Mouse (Mus musculus) MEL (cell line): ENCODE measurements at regions not wholly inside any gene's neighbourhood (a gene's known extent, or its start where the extent isn't known, plus 50 kb on each side); places are given as distances from the start of the nearest gene placed in this dataset.

Source experiments
- DNase-seq: peaks from one replicate; pipeline ENCODE4 v3.0.0; 2011; ENCODE audit warnings: low read depth, low spot score
- H3K27ac ChIP-seq: 2 replicates; pipeline ENCODE4 v1.5.1; 2012; ENCODE audit warnings: low read depth, mild to moderate bottlenecking, control low read depth, low read length, moderate library complexity; ENCODE audit not compliant: control insufficient read depth
- H3K27me3 ChIP-seq, 2 experiments: fragments of 150-350 bp in 1 of 2; sonication (generic) in 1 of 2; 2 replicates each; pipeline ENCODE4 v1.6.1; 2012; ENCODE audit warnings: low read length in 2 of 2, mild to moderate bottlenecking in 2 of 2, improper control_type of control experiment in 1 of 2, moderate library complexity in 1 of 2; ENCODE audit not compliant: insufficient read depth in 2 of 2, control insufficient read depth in 1 of 2
- H3K36me3 ChIP-seq, 2 experiments: 2 replicates each; pipeline ENCODE4 v1.6.1; 2012 to 2014; ENCODE audit warnings: low read length in 2 of 2, improper control_type of control experiment in 1 of 2, inconsistent platforms in 1 of 2, mild to moderate bottlenecking in 1 of 2; ENCODE audit not compliant: insufficient read depth in 2 of 2, control insufficient read depth in 1 of 2
- H3K4me1 ChIP-seq, 2 experiments: fragments of 150-350 bp in 1 of 2; sonication (generic) in 1 of 2; 2 replicates each; pipeline ENCODE4 v1.6.1; 2012; ENCODE audit warnings: low read length in 2 of 2, improper control_type of control experiment in 1 of 2, mild to moderate bottlenecking in 1 of 2; ENCODE audit not compliant: insufficient read depth in 2 of 2, control insufficient read depth in 1 of 2
- H3K4me3 ChIP-seq, 2 experiments: fragments of 150-350 bp in 1 of 2; sonication (generic) in 1 of 2; 2 replicates each; pipeline ENCODE4 v1.5.1; 2012; ENCODE audit warnings: low read depth in 2 of 2, low read length in 2 of 2, mild to moderate bottlenecking in 2 of 2, moderate library complexity in 2 of 2, control low read depth in 1 of 2, improper control_type of control experiment in 1 of 2; ENCODE audit not compliant: control insufficient read depth in 1 of 2, insufficient read depth in 1 of 2
- H3K79me2 ChIP-seq: 2 replicates; pipeline ENCODE4 v1.6.1; 2012; ENCODE audit warnings: mild to moderate bottlenecking, low read length, moderate library complexity; ENCODE audit not compliant: control insufficient read depth, poor library complexity, insufficient read depth
- H3K9ac ChIP-seq: 2 replicates; pipeline ENCODE4 v1.6.1; 2012; ENCODE audit warnings: low read depth, mild to moderate bottlenecking, control low read depth, low read length, moderate library complexity; ENCODE audit not compliant: control insufficient read depth, poor library complexity, severe bottlenecking
- H3K9me3 ChIP-seq: fragments of 150-350 bp; sonication (generic); replicated peaks from 2 replicates; pipeline ENCODE4 v1.6.1; 2012; ENCODE audit warnings: mild to moderate bottlenecking, low read length, improper control_type of control experiment, moderate library complexity; ENCODE audit not compliant: insufficient read depth
- CHD2 ChIP-seq: IDR thresholded peaks from 2 replicates; pipeline ENCODE4 v1.6.1; 2011; ENCODE audit warnings: low read length, improper control_type of control experiment
- CTCF ChIP-seq, 3 experiments: IDR thresholded peaks in 2 of 3; conservative IDR thresholded peaks in 1 of 3; 2 replicates each; pipeline ENCODE4 v1.5.1; 2011 to 2012; ENCODE audit warnings: low read length in 3 of 3, low read depth in 2 of 3, mild to moderate bottlenecking in 2 of 3, improper control_type of control experiment in 1 of 3, inconsistent platforms in 1 of 3, mixed read lengths in 1 of 3, moderate library complexity in 1 of 3; ENCODE audit not compliant: control insufficient read depth in 1 of 3, insufficient read depth in 1 of 3, poor library complexity in 1 of 3, severe bottlenecking in 1 of 3
- EP300 ChIP-seq, 2 experiments: IDR thresholded peaks; 2 replicates each; pipeline ENCODE4 v1.6.1; 2011; ENCODE audit warnings: improper control_type of control experiment in 2 of 2, low read length in 2 of 2, low read depth in 1 of 2, mild to moderate bottlenecking in 1 of 2
- ETS1 ChIP-seq: IDR thresholded peaks from 2 replicates; pipeline ENCODE4 v1.6.1; 2012; ENCODE audit warnings: low read depth, mild to moderate bottlenecking, inconsistent platforms, low read length, improper control_type of control experiment, moderate library complexity
- GABPA ChIP-seq: IDR thresholded peaks from 2 replicates; pipeline ENCODE4 v1.6.1; 2012; ENCODE audit warnings: low read depth, mild to moderate bottlenecking, inconsistent platforms, low read length, improper control_type of control experiment, moderate library complexity
- HCFC1 ChIP-seq: IDR thresholded peaks from 2 replicates; pipeline ENCODE4 v1.6.1; 2012; ENCODE audit warnings: low read depth, mild to moderate bottlenecking, inconsistent platforms, low read length, improper control_type of control experiment, moderate library complexity
- JUND ChIP-seq: IDR thresholded peaks from 2 replicates; pipeline ENCODE4 v1.6.1; 2011; ENCODE audit warnings: low read depth, mild to moderate bottlenecking, improper control_type of control experiment, low read length
- KAT2A ChIP-seq: conservative IDR thresholded peaks from 2 replicates; pipeline ENCODE4 v1.6.1; 2012; ENCODE audit warnings: low read depth, low read length, improper control_type of control experiment, inconsistent platforms
- MEF2A ChIP-seq: IDR thresholded peaks from 2 replicates; pipeline ENCODE4 v1.6.1; 2014; ENCODE audit warnings: low read depth, mild to moderate bottlenecking, inconsistent platforms, low read length, improper control_type of control experiment; ENCODE audit not compliant: poor library complexity, insufficient replicate concordance, severe bottlenecking; ENCODE audit errors: extremely low read depth
- MXI1 ChIP-seq: IDR thresholded peaks from 2 replicates; pipeline ENCODE4 v1.6.1; 2011; ENCODE audit warnings: mild to moderate bottlenecking, low read depth, low read length, improper control_type of control experiment
- MYB ChIP-seq: IDR thresholded peaks from 2 replicates; pipeline ENCODE4 v1.6.1; 2011; ENCODE audit warnings: mild to moderate bottlenecking, low read depth, low read length, improper control_type of control experiment
- NELFE ChIP-seq: IDR thresholded peaks from 2 replicates; pipeline ENCODE4 v1.6.1; 2011; ENCODE audit warnings: low read depth, low read length, improper control_type of control experiment
- POLR2A ChIP-seq, 2 experiments: IDR thresholded peaks; 2 replicates each; pipeline ENCODE4 v1.6.1; 2011 to 2012; ENCODE audit warnings: low read length in 2 of 2, mild to moderate bottlenecking in 2 of 2, control low read depth in 1 of 2, improper control_type of control experiment in 1 of 2, low read depth in 1 of 2, moderate library complexity in 1 of 2; ENCODE audit not compliant: control insufficient read depth in 1 of 2, insufficient read depth in 1 of 2, poor library complexity in 1 of 2
- SIN3A ChIP-seq: IDR thresholded peaks from 2 replicates; pipeline ENCODE4 v1.6.1; 2012; ENCODE audit warnings: low read length, improper control_type of control experiment, inconsistent platforms
- TBP ChIP-seq: IDR thresholded peaks from 2 replicates; pipeline ENCODE4 v1.8.0; 2011; ENCODE audit warnings: low read depth, low read length, improper control_type of control experiment
- UBTF ChIP-seq: IDR thresholded peaks from 2 replicates; pipeline ENCODE4 v1.6.1; 2012; ENCODE audit warnings: low read depth, mild to moderate bottlenecking, inconsistent platforms, low read length, improper control_type of control experiment, moderate library complexity, borderline replicate concordance; ENCODE audit not compliant: insufficient read depth
- ZC3H11A ChIP-seq: IDR thresholded peaks from 2 replicates; pipeline ENCODE4 v1.6.1; 2012; ENCODE audit warnings: low read depth, mild to moderate bottlenecking, inconsistent platforms, low read length, improper control_type of control experiment
- ZKSCAN1 ChIP-seq: IDR thresholded peaks from 2 replicates; pipeline ENCODE4 v1.6.1; 2012; ENCODE audit warnings: low read depth, mild to moderate bottlenecking, inconsistent platforms, low read length, improper control_type of control experiment, moderate library complexity

DNA sequence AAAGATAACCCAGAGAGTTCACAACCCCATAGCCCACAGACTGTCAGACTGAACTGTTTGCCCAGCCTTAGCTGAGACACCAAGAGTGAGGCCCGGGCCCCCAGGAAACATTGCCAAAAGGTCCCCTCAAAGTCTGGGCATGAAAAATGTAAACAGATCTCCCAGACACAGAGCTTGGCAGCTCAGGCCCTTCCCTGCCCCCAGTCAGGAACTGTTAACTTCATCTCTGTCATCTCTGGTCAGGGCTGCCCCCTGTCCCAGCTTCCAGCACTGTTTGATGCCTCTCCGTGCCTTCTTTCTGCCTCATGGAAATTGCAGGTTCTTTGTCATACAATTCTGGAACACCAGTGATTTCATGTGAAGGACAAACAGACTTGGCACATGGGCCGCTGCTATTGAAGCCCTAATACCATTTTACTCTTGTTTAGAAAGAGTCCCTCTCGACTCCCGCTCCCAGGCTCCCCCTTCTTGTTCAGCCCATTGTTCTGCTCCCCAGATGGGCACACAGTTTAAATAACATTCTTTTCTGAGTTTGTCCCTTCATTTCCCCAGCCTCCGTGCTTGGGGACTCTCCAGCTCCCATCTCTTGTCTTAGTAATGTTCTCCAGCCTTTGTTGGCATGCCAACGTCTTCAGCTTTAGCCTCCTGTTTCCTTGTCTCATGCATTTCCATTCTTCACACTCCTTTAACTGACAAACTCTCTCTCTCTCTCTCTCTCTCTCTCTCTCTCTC, 100.4 kb upstream of the Ranbp3l start:
- no peaks in the 10 kb centered on the region for H3K36me3 ChIP-seq
- peaks cover 2% of the 10 kb centered on the region in 2 experiments; a peak in 2 of 4 replicates for H3K27me3 ChIP-seq
- H3K79me2 ChIP-seq: no peaks in the 10 kb centered on the region
- no peak overlapping the region for H3K27ac ChIP-seq
- TF ChIP-seq NELFE: no peak
- TF ChIP-seq TBP: no peak
- no peak for TF ChIP-seq UBTF
- TF ChIP-seq MEF2A: no peak
- TF ChIP-seq MXI1: no peak
- no peak for TF ChIP-seq SIN3A
- no peak for TF ChIP-seq CHD2
- TF ChIP-seq MYB: no peak
- no peak for TF ChIP-seq KAT2A
- no peak for TF ChIP-seq GABPA
- TF ChIP-seq, all 39 proteins: peak for 0
- Histone ChIP-seq H3K9me3 (no peaks in the 10 kb centered on the region), H3K4me1 (no peaks in the 10 kb centered on the region), H3K9ac (no peak overlapping the region), H3K4me3 (no peak overlapping the region)
- no peak for DNase-seq

GRCm38 (mm10) chr15:8865089-8865933, 102.4 kb upstream of the Ranbp3l start:
- Histone ChIP-seq H3K9ac (no peak overlapping the region), H3K36me3 (no peaks in the 10 kb centered on the region), H3K27ac (no peak overlapping the region), H3K79me2 (no peaks in the 10 kb centered on the region), H3K4me1 (no peaks in the 10 kb centered on the region), H3K27me3 (peaks cover 0 to 2% of the 10 kb centered on the region in 2 experiments; a peak in 1 of 4 replicates), H3K4me3 (no peak overlapping the region), H3K9me3 (no peaks in the 10 kb centered on the region)
- TF ChIP-seq ETS1 (no peak), GABPA (no peak), ZKSCAN1 (no peak), ZC3H11A (no peak), EP300 (IDR thresholded peaks at IDR 0.05; ENCODE audit: low read depth in 1 of 2, low read length in 2 of 2) (no peak), CTCF (IDR thresholded peaks at IDR 0.05 in 2 of 3, conservative IDR thresholded peaks at IDR 0.05 in 1 of 3; ENCODE audit: control insufficient read depth in 1 of 3, insufficient read depth in 1 of 3, low read depth in 2 of 3, low read length in 3 of 3, poor library complexity in 1 of 3, severe bottlenecking in 1 of 3) (no peak), POLR2A (IDR thresholded peaks at IDR 0.05; ENCODE audit: control insufficient read depth in 1 of 2, insufficient read depth in 1 of 2, low read depth in 1 of 2, low read length in 2 of 2, poor library complexity in 1 of 2) (no peak), MEF2A (no peak), HCFC1 (no peak), JUND (no peak)
- DNase-seq: no peak
